Mouse (Mus musculus) thymus, adult 2 months (tissue): Measurements from ENCODE around the gene Ccdc71l.

Experiments
- CTCF ChIP-seq: fragments of 200-500 bp; IDR thresholded peaks from 2 replicates; pipeline ENCODE4 v1.5.1; 2012; ENCODE audit warnings: mild to moderate bottlenecking, control low read depth, low read length, moderate library complexity, borderline replicate concordance; ENCODE audit not compliant: control insufficient read depth, poor library complexity, insufficient read depth; ENCODE audit errors: extremely low read depth
- POLR2A ChIP-seq: fragments of 200-500 bp; IDR thresholded peaks from 2 replicates; pipeline ENCODE4 v1.6.1; 2012; ENCODE audit warnings: mild to moderate bottlenecking, low read length, control low read depth, moderate library complexity; ENCODE audit not compliant: control insufficient read depth, poor library complexity, insufficient read depth; ENCODE audit errors: extremely low read depth

DNA sequence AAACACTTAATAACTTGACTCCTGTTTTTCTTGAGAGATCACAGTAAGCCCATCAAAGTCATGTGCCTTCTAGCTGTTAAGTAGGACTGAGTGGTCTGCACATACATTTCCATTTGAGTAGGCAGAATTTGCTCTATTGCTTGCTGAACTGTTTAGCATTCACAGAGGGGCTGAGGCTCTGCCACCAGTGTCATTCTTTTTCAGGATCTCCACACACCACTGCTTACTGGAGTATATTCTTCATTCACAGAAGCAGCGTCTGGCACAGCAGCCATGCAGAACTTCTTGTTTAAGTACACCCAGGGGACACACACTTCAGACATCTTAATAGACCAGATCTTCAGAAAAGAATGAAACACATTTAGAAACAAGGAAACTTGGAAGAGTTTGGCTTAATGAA, 39.4 kb upstream of the Ccdc71l start:
- no peak for TF ChIP-seq POLR2A
- no peak for TF ChIP-seq CTCF
